Mouse (Mus musculus): Measurements from ENCODE around the gene Prss28.
A peak's percentile ranks its signal among the peaks of the same experiment; 100 is the strongest.

The Prss28 gene

GRCm38 (mm10) chr17:25308346-25308745 is at the start of gene Prss28:
Gene Prss28 (plus strand): TSS chr17:25308646.
- DNase-seq, result no peak

GRCm38 (mm10) chr17:25264453-25264852 is 44.0 kb upstream of the Prss28 start:
- DNase-seq, result peak in 1 of 2 experiments; percentile 39

- DNase-seq, result no peak
These were observed 37.6 kb upstream of the Prss28 start for GRCm38 (mm10) chr17:25270795-25271335.

DNA sequence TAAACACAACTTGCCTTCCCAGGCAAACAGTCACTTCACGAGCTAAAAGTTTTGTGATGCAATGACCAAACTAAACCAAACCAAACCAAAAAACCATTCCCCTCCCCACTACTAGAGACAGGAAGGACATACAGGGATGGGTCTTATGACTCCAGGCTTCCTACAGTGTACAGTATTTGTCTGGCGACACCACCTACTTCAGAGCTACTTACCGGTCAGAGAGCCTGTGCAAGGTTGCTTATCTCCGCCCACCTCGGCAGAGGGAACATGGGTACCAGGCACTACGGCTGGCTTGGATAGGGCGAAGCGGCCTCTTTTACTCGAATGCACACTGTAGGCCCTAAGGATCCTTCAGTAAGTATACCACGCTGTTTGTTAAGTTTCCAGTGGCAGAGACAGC is 36.1 kb upstream of the Prss28 start:
- DNase-seq, result peak in 1 of 2 experiments; percentile 24

GRCm38 (mm10) chr17:25272951-25273705 is 35.3 kb upstream of the Prss28 start:
- peak; percentile 88 to 94 for DNase-seq

DNA sequence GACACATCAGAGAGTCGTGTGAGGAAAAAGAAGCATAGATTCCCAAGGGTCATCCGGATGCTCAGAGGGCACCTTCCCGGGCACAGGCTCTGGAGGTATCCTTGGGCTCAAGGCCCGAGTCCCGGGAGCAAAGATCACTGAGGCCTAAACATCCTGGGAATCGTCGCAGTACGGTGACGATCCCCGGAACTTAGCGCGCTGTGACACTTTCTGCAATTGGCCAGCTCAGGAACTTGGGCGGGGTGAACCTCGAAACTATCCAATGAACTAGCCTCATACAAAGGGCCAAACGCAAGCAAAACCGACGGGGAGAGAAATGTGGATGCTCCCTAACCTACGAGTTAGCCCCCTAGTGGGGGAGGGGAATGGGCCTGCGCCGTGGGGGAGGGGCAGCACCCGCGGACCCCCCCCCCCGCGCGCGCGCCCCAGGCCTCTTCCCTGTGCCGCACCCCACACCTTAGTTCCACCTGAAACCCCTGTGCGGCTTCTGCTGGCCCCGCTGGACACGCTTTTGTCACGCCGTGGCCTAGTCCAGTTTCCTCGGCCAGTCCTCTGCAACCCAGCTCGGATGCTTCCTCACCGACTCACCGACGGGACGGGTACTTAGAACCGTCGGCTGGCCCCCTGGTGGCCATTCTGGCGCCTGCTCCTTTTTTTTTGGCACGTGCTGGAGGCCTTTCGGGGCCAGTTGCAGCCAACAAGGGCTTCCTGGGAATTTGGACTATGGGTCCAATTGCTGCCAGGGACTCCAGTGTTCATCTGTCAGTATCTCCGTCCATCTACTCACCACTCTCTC is 34.5 kb upstream of the Prss28 start:
- peak; percentile 95 to 99 for DNase-seq

DNA sequence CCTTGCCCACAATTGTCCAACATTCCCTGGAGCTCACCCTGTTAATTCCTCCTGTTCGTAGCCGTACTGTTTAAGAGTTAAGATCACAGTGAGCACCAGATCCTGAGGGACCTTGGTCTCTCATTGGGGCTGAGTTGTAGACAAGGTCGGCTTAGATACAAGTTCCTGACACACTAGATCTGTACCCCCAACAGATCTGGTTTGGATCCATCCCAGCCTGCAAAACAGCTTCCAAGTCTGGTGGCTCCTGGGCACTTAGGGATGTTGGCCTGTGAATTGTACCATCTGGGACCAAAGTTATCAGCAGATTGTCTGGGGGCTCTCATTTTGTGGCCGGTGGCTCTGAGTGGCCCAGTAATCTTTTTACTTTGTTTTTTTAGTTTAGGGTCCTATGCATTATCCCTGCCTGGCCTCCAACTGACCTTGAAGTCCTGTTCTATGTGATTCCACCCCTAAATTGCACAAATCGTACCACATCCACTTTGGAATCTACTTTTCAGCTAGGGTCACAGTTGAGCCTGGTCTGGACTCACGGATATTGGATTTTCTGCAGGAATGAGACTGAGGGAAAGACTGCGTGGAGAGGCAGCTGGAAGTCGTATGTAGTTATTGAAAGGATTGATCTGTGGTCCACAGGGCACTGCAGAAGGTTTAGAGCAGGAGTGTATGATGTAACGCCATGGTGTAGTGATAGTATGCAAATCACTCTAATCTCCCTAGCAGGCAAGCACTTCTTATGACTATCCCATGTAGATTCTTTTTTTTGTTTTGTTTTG is 33.7 kb upstream of the Prss28 start, which contains the start of gene Ube2i:
TSS of gene Ube2i (minus strand) at position 52 of the 776 bp plus-strand sequence.
- DNase-seq, result peak; percentile 67 to 74

GRCm38 (mm10) chr17:25275833-25276232 is 32.6 kb upstream of the Prss28 start:
- no peak for DNase-seq

DNA sequence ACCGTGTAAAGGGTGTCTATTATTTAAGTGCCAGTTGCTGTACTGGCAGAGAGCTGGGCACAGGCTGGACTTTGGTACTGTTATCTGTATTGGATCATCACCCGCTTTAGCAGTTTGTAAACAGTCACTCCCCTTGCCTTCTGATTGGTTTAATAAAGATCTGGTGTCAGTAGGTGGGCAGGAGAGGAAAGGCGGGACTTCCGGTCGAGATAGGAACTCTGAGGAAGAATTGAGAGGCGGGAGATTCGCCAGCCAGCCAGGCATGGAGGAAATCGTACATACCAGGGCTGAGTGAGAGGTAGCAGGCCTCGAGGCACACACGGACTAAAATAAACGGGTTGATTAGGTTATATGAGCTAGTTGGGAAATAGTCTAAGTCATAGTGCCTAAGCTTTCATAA is 26.3 kb upstream of the Prss28 start:
- peak; percentile 33 to 52 for DNase-seq

- DNase-seq, result peak; percentile 93 to 95
These were observed 23.4 kb upstream of the Prss28 start for GRCm38 (mm10) chr17:25285033-25285432.

DNA sequence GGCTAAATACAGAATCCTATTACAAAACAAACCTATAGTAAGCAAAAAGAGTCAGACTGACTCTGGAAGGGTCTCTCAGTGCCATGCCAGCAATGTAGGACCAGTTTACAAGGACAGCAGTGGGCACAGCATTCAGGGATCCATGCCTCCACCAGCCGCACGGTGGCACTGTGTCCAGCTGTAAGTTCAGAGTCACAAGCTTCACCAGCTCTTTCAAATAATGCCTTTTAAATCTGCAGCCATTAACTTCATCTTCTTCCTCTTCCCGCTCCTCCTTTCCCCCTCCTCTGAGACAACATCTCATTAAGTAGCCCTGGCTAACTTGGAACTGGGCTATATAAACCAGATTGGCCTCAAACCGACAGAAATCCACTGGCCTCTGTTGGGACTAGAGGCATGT is 19.6 kb upstream of the Prss28 start:
- DNase-seq, result peak; percentile 65 to 74

DNA sequence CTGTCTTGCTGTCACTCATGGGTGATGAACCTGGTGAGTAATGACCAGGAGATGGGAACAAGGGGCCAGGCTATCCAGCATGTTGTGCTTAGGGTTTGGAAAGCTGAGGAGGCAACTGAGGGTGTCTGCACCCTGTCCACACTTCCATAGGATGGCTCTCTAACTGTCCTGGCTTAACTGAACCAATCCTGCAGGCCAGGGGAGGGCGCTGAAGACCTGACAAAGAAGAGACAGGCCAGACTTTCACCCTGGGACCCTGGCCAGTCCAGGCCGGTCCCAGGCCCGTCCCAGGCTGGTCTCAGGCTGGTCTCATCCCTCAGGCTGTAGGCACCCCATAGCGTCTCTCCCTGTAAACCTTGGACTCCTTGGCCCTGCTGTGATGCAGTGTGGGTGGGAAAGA is 18.0 kb upstream of the Prss28 start:
- DNase-seq, result no peak

DNA sequence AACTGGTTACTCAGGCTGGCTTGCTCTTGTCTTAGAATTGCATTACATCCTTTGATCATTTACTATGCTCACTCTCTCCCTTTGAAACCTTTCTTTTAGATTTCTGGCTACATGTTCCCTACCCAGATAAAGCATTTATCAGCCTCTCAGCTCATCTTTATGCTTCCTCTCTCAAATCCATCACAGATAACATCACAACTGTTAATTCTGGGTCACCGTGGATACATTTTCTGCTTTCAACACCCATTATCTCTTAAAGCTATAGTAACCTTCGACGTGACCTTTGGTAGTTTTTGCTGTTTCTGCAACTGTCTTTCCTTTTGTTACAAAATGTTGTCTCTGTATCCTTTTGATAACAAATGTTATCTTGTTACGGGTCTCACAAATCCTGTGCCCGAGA is 15.0 kb upstream of the Prss28 start:
- no peak for DNase-seq

DNA sequence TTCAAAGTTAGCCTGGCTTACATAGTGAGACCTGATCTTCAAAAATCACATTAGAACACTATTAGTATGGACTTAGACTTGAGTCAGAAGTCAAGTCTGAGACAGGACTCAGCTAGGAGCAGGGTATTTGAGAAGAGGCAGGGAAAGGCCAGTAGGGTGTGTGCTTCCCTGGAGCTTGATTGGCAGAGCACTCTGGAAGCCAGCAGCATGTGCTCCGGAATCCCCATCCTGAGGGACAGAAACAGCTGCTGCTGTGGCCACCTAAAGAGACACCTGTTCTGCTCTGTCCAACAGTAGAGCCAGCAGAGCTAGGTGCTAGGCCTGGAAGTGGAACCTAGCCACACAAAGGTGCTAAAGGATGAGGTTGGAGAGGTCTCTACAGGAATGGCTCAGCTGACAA is 14.3 kb upstream of the Prss28 start:
- no peak for DNase-seq

GRCm38 (mm10) chr17:25298094-25298493 is 10.4 kb upstream of the Prss28 start, which contains the start of gene Prss34:
Gene Prss34 (plus strand): TSS chr17:25298394.
- no peak for DNase-seq

DNA sequence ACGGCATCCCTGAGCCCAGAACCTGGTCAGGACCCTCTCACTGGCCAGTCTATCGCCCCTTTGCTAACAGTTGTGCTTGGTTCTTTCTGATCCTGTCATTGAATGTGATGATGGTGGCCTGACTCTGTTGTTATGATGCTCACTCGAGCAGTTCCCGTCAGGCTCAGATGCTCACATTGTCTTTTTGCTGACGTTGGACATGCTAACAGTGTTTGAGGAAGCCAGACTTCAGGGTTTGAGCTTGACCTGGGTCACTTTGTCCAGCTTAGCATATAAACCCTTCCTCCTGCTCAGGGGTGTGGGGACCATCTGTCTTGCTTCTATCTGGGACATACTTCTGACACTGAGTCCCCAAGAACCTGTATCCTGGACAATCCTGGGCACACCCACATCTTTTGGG is 9.9 kb downstream of the Prss28 start, which contains the start of gene Prss29:
TSS of gene Prss29 (plus strand) at position 301 of the 400 bp plus-strand sequence.
- DNase-seq, result no peak

- no peak for DNase-seq
These were observed 12.4 kb downstream of the Prss28 start for GRCm38 (mm10) chr17:25320819-25321218.

DNA sequence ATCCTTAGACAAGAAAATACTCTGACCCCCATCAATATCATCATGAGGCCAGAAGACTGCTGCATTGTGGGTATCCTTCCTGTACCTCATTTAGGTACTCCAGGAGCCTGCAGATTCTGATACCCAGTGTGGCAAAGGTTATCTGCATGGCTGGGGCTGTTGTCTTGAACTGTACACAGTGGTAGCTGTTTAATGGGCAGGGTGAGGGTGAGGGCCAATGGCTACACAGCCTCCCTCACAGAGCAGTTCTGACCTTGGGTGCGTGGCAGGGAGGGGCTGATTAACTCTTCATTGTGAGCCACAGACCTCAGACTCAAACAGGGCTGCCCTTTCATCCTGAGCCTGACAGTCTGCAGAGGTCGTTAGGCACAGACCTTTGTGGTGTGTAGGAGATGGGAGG is 14.5 kb downstream of the Prss28 start:
- no peak for DNase-seq

DNA sequence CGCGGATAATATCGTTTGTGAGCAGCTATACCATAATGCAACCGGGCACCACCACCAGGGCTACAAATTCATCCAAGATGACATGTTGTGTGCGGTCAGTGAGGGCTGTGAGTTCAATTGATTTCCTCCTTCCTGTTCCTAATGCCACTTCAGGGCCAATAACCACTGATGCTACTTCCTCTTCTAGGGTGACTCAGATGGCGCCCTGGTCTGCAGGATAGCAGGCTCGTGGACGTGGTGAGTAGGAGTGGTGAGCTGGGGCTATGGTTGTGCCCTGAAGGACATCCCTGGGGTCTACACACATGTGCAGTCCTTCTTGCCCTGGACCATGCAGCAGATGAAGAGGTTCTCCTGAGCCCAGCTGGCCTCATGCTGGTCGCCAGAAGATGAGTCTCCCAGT is 23.9 kb downstream of the Prss28 start:
- no peak for DNase-seq

- peak; percentile 77 to 89 for DNase-seq
These were observed 25.5 kb downstream of the Prss28 start for GRCm38 (mm10) chr17:25333943-25334342.

DNA sequence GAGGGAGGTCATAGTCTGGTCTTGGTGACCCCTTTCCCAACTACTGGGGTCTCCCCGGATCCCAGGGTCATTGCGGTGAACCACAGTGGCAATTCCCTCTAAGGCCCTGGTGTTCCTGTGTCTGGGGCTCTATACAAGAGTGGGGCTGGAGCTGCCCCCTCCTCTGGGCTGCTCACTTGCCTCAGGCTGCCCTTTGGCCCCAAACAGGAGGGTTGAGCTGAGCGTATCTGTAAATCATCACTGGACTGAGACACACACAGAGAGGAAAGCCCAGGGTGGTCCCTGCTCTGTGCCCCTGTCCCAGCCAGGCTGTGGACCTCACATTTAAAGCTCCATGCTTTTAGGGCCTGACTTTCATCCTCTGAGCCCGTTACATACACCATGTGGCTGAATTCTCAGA is 29.8 kb downstream of the Prss28 start:
- no peak for DNase-seq

DNA sequence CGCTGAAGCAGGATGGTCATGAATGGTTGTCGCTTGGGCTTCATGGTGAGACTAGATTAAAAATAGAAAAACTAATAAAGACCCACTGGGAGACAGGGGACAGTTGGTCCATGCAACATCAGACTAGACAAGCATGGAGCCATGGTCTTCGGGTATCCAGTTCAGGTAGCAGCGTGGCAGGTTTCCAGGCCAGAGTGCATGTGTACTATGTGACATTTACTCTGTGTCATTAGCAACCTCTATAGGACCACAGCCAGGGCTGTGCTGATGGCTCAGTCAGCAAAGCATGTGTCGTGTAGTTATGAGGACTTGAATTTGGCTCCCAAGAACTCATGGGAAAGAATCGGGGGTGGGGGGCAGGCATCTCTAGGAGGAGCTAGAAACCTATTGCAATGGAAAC is 31.6 kb downstream of the Prss28 start:
- DNase-seq, result no peak

- no peak for DNase-seq
These were observed 33.0 kb downstream of the Prss28 start for GRCm38 (mm10) chr17:25341490-25341889.
